Mouse (Mus musculus) neural tube, embryonic 14.5 days (tissue): ENCODE results near the gene Cars2. TPM values are rescaled to one million over a fixed set of nuclear protein-coding genes. Genes with fewer than 3 reads are reported as not detected.

ENCODE experiments used
- ATAC-seq: fragments of 200-750 bp; cut with Nextera tagmentation; 2 replicates; pipeline ENCODE4 v1.8.0; 2017; ENCODE audit warnings: low read depth, mild to moderate bottlenecking, moderate TSS enrichment, moderate library complexity
- H3K27ac ChIP-seq: fragments of 300-500 bp; sonication (generic); 2 replicates; pipeline ENCODE4 v1.5.1; 2014; ENCODE audit warnings: low read depth, mild to moderate bottlenecking, control low read depth, low read length, moderate library complexity, mixed read lengths
- H3K27me3 ChIP-seq: fragments of 300-500 bp; sonication (generic); 2 replicates; pipeline ENCODE4 v1.6.1; 2014; ENCODE audit warnings: low read length; ENCODE audit not compliant: control insufficient read depth, insufficient read depth
- H3K36me3 ChIP-seq: fragments of 300-500 bp; sonication (generic); 2 replicates; pipeline ENCODE4 v1.6.1; 2014; ENCODE audit warnings: low read length, mixed read lengths; ENCODE audit not compliant: control insufficient read depth, insufficient read depth
- H3K4me1 ChIP-seq: fragments of 300-500 bp; sonication (generic); 2 replicates; pipeline ENCODE4 v1.6.1; 2014; ENCODE audit warnings: low read length; ENCODE audit not compliant: control insufficient read depth, insufficient read depth
- H3K4me2 ChIP-seq: fragments of 300-500 bp; sonication (generic); 2 replicates; pipeline ENCODE4 v1.6.1; 2014; ENCODE audit warnings: mild to moderate bottlenecking, low read depth, low read length, control low read depth
- H3K4me3 ChIP-seq: fragments of 300-500 bp; sonication (generic); 2 replicates; pipeline ENCODE4 v1.5.1; 2014; ENCODE audit warnings: low read depth, low read length, control low read depth, mixed read lengths
- H3K9ac ChIP-seq: fragments of 300-500 bp; sonication (generic); replicated peaks from 2 replicates; pipeline ENCODE4 v1.6.1; 2014; ENCODE audit warnings: low read depth, mild to moderate bottlenecking, control low read depth, low read length, mixed read lengths
- H3K9me3 ChIP-seq: fragments of 300-500 bp; sonication (generic); 2 replicates; pipeline ENCODE4 v1.6.1; 2016; ENCODE audit warnings: low read length; ENCODE audit not compliant: control insufficient read depth
- WGBS: fragments of 180-500 bp; shearing (Covaris S2); extraction: QIAGEN DNeasy Blood & Tissue Kit; methylation state at CpG from one replicate; pipeline ENCODE4 v1.1.7; 2014; 5-methylcytosine and 5-hydroxymethylcytosine counted together
- polyA plus RNA-seq: library from polyadenylated mRNA; unstranded; fragments of >200 nt; fragmentation: Nextera tagmentation; extraction: Ambion mirVana; gene quantifications from 2 replicates; pipeline ENCODE4 v1.2.1, GENCODE M21; 2014

Cars2 gene
- polyA plus RNA-seq, 1 experiment from 2014 or later = 27.6 TPM

DNA sequence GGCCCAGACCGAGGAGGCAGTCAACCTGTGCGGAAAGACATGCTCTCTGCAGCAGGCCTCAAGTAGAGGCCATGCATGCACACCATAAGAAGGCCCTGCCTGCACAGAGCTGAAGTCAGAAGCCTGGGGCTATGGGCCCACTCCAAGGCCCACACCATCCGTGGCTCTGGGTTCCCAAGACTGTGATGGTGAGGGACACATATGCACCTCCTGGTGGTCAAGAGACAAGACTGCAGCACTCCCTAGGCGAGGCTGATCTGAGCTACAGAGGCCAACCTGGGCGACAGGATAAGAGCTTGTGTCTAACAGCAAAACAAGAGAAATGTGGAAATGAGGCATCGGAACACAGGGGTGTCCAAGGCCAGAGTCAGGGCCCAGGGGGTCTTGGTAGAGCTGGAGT lies 3.5 kb downstream of the Cars2 start:
- Histone ChIP-seq H3K4me2 (no peak overlapping the region), H3K27ac (no peak overlapping the region), H3K4me1 (0 out of 2 replicates have a peak, but pooled peaks cover 5% of the 10 kb centered on the region), H3K9ac (no peak overlapping the region), H3K36me3 (peaks cover 4% of the 10 kb centered on the region; the same call in 1 of the 2 replicates), H3K9me3 (no peaks in the 10 kb centered on the region), H3K4me3 (no peak overlapping the region), H3K27me3 (no peaks in the 10 kb centered on the region)
- no peak for ATAC-seq
- WGBS = 69% methylated on average over 6 of the region's 6 CpGs

DNA sequence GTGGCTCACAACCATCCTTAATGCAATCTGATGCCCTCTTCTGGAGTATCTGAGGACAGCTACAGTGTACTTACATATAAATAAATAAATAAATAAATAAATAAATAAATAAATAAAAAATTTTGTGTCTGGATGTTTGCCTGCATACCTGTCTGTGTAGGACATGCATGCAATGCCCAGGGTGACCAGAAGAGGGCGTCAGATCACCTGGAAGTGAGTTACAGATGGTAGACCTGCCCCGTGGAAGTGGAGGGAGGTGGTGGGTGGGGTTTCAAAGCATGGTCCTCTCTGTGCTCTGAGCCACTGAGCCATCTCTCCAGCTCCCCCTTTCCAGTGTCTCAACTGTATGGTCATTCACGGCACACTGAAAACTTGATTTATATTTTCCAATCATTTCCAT lies 6.2 kb downstream of the Cars2 start:
- 47% methylated on average over 3 of the region's 3 CpGs for WGBS
- Histone ChIP-seq H3K27ac (no peak overlapping the region), H3K36me3 (peaks cover 13% of the 10 kb centered on the region; the same call in 1 of the 2 replicates), H3K27me3 (no peaks in the 10 kb centered on the region), H3K4me1 (no peaks in the 10 kb centered on the region), H3K4me2 (no peak overlapping the region), H3K9ac (no peak overlapping the region), H3K9me3 (no peaks in the 10 kb centered on the region), H3K4me3 (no peak overlapping the region)
- ATAC-seq = no peak

DNA sequence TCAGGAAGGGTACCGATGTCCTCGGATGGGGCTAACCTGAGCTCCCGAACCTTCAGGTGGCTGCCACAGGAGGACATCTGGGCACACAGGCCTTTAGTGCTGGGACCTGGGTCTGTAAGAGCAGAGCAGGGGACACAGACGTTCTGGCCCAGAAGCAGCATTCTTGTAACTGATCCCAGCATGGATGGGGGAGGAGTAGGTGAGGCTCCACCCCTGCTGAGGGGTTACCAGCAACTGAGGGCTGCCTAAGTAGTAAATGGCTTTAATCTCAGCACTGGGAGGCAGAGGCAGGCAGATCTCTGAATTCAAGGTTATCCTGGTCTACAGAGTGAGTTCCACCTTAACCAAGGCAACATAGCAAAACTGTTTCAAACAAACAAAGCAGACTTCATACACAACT lies 7.7 kb downstream of the Cars2 start:
- ATAC-seq = no peak
- Histone ChIP-seq H3K4me2 (no peak overlapping the region), H3K4me1 (no peaks in the 10 kb centered on the region), H3K27me3 (no peaks in the 10 kb centered on the region), H3K27ac (no peak overlapping the region), H3K36me3 (peaks cover 13% of the 10 kb centered on the region; the same call in 1 of the 2 replicates), H3K9ac (no peak overlapping the region), H3K4me3 (no peak overlapping the region), H3K9me3 (no peaks in the 10 kb centered on the region)
- WGBS = 92% methylated on average over 4 of the region's 4 CpGs

DNA sequence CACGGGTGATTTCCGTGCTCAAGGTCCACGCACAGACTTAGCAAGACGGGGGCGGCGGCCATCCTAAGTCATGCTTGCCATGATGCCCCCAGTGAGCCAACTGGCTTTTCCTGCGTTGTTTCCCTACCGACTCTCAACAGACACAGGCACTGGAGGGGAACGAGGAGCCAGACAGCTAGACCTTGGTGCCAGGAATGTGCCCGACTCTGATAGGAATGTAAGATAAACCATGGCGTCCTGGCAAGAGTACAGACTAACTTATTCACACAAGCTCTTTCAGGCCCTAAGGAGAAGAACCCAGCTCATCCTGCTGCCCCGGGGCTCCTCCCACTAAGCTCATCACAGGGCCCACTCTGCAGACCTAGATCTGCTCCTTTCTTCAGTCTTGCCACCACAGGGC lies 8.6 kb downstream of the Cars2 start:
- Histone ChIP-seq H3K36me3 (peaks cover 13% of the 10 kb centered on the region; the same call in 1 of the 2 replicates), H3K4me2 (no peak overlapping the region), H3K27ac (no peak overlapping the region), H3K4me1 (no peaks in the 10 kb centered on the region), H3K9ac (no peak overlapping the region), H3K9me3 (no peaks in the 10 kb centered on the region), H3K27me3 (no peaks in the 10 kb centered on the region), H3K4me3 (no peak overlapping the region)
- no peak for ATAC-seq
- 94% methylated on average over 12 of the region's 12 CpGs for WGBS

DNA sequence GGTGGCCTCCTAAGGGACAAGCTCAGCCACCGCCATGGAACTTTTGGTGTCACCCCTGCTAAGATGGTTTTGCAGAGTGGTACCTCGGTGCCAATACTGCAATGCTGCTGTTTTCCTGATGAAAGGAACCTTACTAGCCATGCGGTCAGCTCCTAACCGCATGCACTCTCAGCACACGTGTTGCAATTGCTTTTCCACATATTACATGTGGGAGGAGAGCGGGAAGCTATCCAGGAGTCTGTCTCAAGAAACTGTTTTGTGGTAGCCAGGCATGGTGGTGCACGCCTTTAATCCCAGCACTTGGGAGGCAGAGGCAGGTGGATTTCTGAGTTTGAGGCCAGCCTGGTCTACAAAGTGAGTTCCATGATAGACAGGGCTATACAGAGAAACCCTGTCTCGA lies 10.4 kb downstream of the Cars2 start:
- peaks cover 13% of the 10 kb centered on the region; the same call in 1 of the 2 replicates for H3K36me3 ChIP-seq

DNA sequence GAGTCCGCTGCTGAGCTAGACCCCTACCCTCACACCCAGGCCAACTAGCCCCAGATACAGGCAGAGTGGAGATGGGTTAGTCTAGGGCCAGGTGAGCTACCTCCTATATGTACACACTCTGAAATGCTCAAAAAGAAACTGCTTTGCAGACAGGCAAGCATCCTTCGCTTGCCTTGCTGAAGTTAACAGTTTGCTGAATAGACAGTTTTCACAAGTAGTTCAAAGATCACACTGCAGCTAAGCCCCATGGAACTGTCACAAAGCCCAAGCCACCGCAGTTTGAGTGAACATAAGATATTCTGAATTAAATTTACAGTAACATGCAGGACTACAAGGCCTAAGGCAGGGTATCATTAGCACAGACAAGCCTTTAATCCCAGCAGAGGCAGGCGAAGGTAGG lies 11.5 kb downstream of the Cars2 start:
- WGBS = 93% methylated on average over 4 of the region's 4 CpGs
- Histone ChIP-seq H3K4me3 (no peak overlapping the region), H3K36me3 (peaks cover 13% of the 10 kb centered on the region; the same call in 1 of the 2 replicates)

More for the DNA sequence above, 10.4 kb downstream of the Cars2 start:
- Histone ChIP-seq H3K27me3 (no peaks in the 10 kb centered on the region), H3K4me2 (no peak overlapping the region), H3K9ac (no peak overlapping the region), H3K9me3 (no peaks in the 10 kb centered on the region), H3K4me3 (no peak overlapping the region), H3K27ac (no peak overlapping the region), H3K4me1 (no peaks in the 10 kb centered on the region)
- WGBS = 94% methylated on average over 8 of the region's 8 CpGs
- ATAC-seq = no peak

DNA sequence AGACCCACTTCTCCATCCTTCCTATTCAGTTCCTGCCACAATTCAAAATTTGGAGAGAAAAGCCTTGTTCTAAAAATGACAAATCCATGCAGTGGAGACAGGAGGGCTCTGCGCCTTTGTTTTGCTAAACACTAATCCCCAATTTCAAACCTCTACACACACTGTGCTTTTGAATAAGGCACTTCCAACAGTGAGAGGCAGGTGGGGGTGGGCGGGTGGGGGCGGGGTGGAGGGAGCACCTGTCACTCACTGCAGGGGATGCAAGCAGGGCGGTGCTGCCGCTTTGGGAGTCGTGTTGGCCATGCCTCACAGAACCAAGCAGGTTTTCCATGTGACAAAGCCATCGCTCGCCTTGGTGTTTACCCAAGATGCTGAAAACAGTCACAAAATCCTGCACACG lies 16.1 kb downstream of the Cars2 start:
- H3K4me1 ChIP-seq = no peaks in the 10 kb centered on the region
- H3K4me2 ChIP-seq = no peak overlapping the region
- no peak overlapping the region for H3K4me3 ChIP-seq
- no peaks in the 10 kb centered on the region for H3K27me3 ChIP-seq
- H3K9ac ChIP-seq = no peak overlapping the region
- no peak for ATAC-seq
- H3K36me3 ChIP-seq = no peaks in the 10 kb centered on the region; the same call in 1 of the 2 replicates
- no peak overlapping the region for H3K27ac ChIP-seq
- WGBS = 40% methylated on average over 9 of the region's 9 CpGs
- no peaks in the 10 kb centered on the region for H3K9me3 ChIP-seq

More for the DNA sequence above, 11.5 kb downstream of the Cars2 start:
- no peak for ATAC-seq
- Histone ChIP-seq H3K9me3 (no peaks in the 10 kb centered on the region), H3K27ac (no peak overlapping the region), H3K4me2 (no peak overlapping the region), H3K9ac (no peak overlapping the region), H3K27me3 (no peaks in the 10 kb centered on the region), H3K4me1 (no peaks in the 10 kb centered on the region)

DNA sequence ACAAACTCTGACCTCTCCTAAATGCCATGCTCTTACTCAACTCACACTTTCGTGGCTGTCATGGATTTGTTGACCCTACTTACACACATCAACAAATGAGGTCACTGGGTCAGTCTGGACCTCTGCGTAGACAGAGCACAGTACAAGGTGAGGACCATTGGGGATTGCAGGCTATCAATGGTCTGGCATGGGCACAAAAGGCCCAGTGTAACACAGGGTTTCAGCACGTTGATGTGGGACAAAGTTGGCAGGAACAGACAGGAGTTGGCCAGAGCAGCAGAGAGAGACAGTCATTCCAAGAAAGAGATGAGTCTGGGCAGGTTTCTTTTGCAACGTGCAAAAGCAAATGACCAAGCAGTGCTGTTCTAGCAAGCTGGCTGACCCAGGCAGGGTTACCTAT lies 19.7 kb downstream of the Cars2 start:
- H3K27me3 ChIP-seq = no peaks in the 10 kb centered on the region
- no peaks in the 10 kb centered on the region for H3K9me3 ChIP-seq
- 82% methylated on average over 4 of the region's 4 CpGs for WGBS
- H3K4me2 ChIP-seq = no peak overlapping the region
- ATAC-seq = no peak
- no peak overlapping the region for H3K9ac ChIP-seq
- 0 out of 2 replicates have a peak, but pooled peaks cover 4% of the 10 kb centered on the region for H3K36me3 ChIP-seq
- H3K27ac ChIP-seq = no peak overlapping the region
- no peak overlapping the region for H3K4me3 ChIP-seq
- H3K4me1 ChIP-seq = no peaks in the 10 kb centered on the region

DNA sequence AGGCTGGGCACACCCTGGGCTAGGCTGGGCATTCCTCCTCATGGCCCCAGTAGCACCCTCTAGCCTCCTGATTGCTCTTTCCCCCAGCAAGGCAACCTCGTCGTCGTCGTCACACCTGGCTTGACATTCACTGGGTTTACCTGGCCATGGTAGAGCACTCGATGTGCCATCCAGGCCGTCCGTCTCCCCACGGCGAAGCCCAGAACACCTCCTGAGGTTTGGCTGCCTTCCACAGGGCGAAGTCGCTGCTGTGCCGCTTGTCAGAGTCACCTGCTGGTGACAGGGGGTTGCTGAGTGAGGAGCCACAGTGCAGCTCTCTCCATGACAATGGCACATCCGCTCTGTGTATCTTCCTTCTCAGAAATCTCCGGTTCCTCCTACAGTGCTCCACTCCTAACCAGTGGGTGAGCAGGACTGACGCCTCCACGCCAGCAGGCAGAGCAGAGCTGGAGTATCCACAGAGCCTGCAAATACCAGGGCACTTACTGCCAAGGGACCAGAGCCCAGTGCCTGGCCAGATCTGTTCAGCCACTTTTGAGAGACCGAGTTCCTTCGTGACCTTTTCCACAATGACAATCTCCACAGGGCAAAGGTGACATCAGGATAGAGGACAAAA lies 20.3 kb downstream of the Cars2 start:
- Histone ChIP-seq H3K27ac (no peak overlapping the region), H3K9ac (no peak overlapping the region), H3K4me1 (no peaks in the 10 kb centered on the region), H3K27me3 (no peaks in the 10 kb centered on the region), H3K36me3 (0 out of 2 replicates have a peak, but pooled peaks cover 4% of the 10 kb centered on the region), H3K9me3 (no peaks in the 10 kb centered on the region), H3K4me2 (no peak overlapping the region), H3K4me3 (no peak overlapping the region)
- WGBS = 80% methylated on average over 18 of the region's 18 CpGs
- no peak for ATAC-seq
